Mouse (Mus musculus) c-Kit-positive CD71-positive TER-119-positive erythroid progenitor cells, embryonic 14.5 days (primary cell): ENCODE results near the gene Prelp.
A peak's percentile ranks its signal among the peaks of the same experiment; 100 is the strongest.
"Not testable (repeated sequence)": the region's sequence is repeated elsewhere in the genome, so short reads cannot be mapped to it uniquely, and the experiment has no call there.

Source experiments
- DNase-seq: peaks from one replicate; pipeline ENCODE4 v3.0.0-alpha.2; 2013; ENCODE audit warnings: low spot score

Gene Prelp

GRCm38 (mm10) chr1:133921304-133921751, at the start of gene Prelp:
Gene Prelp, minus strand, starts transcription at chr1:133921414.
- no peak for DNase-seq

DNA sequence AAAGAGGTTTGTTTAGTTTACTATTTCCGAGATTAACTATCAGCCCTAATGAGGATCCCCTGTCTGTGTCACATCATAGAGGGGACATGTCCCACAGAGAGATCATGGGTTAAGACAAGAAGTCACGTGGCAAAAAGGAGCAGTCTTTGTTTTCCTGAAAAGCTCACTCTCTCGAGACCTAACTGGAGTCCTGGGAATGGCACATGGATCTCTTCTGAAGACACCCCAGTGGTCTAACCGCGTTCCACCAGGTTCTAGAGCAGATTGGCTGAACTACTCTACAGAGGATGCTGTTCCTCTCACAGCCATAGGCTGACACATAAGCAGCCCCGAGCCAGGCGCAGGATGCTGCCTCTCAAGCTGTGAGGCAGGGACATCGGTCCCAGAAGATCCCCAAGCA, 48.2 kb upstream of the Prelp start:
- no peak for DNase-seq

GRCm38 (mm10) chr1:133968788-133969325, 47.6 kb upstream of the Prelp start:
- no peak for DNase-seq

DNA sequence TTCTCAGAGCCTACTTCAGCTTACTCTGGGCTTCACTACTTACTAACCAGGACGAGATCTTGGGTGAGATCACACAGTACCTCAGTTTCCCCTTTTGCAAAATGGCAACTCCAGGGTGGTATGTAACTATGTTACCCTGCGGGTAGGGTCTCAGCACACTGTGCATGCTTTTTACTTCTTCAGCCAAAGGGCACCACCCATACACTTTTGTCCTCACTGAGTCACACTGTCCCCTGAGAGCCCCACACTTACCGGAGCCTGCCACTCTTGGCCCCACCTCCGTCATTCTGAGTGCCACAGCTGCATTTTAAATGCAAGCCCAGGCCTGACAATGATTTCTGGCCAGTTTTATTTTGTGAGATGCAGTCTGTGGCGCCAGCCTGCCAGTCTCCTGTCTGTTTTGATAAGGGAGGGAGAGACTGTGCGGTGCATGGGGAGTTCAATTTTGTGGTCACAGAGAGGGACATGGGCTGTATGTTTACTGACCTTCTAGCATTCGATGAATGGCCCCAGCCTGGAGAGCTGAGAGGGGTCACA, 46.3 kb upstream of the Prelp start:
- no peak for DNase-seq

GRCm38 (mm10) chr1:133966044-133966443, 44.8 kb upstream of the Prelp start:
- no peak for DNase-seq

DNA sequence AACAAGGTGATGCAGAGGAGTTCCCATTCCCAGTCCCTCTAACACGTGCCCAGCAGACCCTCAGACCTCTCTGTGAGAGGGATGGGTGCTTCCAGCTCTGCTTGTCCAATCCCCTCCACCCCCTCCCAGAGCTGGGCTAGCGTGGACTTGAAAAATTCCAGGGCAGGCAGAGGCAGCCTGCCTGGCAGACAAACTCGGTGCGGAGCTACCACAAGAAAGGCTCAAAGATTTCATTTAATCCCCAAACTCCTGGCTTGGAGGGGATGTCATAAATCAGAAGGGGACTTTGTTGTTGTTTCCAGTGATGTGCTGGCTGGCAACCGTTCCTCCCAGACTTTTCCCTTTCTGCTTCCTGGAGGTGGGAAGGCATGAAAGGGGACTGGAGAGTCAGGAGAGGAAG, 44.1 kb upstream of the Prelp start:
- no peak for DNase-seq

GRCm38 (mm10) chr1:133964742-133965141, 43.5 kb upstream of the Prelp start:
- DNase-seq = no peak

DNA sequence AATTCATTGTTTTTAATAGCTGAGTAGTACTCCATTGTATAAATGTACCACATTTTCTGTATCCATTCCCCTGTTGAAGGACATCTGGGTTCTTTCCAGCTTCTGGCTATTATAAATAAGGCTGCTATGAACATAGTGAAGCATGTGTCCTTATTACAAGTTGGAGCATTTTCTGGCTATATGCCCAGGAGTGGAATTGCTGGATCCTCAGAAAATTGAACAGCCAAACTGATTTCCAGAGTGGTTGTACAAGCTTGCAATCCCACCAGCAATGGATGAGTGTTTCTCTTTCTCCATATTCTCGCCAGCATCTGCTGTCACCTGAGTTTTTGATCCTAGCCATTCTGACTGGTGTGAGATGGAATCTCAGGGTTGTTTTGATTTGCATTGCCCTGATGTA, 42.4 kb upstream of the Prelp start:
- DNase-seq = not testable (repeated sequence)

DNA sequence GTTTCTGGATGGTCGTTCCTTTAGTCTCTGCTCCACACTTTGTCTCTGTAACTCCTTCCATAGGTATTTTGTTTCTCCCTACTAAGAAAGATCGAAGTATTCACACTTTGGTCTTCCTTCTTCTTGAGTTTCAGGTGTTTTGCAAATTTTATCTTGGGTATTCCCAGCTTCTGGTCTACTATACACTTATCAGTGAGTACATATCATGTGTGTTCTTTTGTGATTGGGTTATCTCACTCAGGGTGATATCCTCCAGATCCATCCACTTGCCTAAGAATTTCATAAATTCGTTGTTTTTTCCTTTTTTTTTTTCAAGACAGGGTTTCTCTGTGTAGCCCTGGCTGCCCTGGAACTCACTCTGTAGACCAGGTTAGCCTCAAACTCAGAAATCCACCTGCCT, 41.9 kb upstream of the Prelp start:
- DNase-seq = not testable (repeated sequence)

GRCm38 (mm10) chr1:133961281-133962134, 40.3 kb upstream of the Prelp start:
- no peak for DNase-seq

- no peak for DNase-seq
These were observed 38.3 kb upstream of the Prelp start for GRCm38 (mm10) chr1:133959521-133959920.

DNA sequence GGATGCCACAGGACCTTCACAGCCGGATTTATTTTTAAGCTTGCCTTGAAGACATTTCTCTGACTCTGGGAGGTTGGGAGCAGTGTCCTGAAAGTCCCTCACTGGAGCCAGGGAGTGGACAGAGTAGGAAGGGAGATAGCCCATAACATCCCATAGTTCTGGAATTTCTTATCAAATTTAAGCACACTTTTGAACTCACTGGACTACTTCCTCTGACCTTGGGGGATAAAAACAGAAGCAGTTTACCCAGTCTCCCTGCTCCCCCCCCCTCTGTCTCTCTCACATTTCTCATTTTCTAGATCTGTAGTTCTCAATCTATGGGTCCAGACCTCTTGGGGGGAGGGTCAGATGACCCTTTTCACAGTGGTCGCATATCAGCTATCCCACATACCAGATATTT, 32.8 kb upstream of the Prelp start:
- no peak for DNase-seq

DNA sequence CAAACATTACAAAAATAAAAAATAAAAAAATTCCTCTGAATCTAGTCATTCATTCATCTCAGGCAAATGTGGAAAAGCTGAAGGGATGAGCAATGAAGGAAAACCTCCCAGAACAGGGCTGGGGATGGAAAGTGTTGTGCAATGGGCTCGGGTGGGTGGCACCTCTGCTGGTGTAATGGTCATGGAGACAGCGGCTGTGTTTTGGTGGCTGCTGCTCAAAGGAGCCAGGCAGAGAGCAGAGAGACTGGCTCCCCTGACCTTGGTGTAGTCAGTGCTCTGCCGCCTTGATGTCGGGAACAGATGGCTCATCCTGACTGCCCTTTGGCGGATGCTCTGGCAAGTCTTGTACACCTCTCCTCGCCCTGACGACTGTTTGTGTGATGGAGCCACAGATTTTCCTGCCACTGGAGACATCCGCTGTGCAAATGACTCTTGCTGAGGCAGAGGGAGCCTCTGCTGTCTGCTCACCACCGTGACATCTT, 32.1 kb upstream of the Prelp start:
- no peak for DNase-seq

DNA sequence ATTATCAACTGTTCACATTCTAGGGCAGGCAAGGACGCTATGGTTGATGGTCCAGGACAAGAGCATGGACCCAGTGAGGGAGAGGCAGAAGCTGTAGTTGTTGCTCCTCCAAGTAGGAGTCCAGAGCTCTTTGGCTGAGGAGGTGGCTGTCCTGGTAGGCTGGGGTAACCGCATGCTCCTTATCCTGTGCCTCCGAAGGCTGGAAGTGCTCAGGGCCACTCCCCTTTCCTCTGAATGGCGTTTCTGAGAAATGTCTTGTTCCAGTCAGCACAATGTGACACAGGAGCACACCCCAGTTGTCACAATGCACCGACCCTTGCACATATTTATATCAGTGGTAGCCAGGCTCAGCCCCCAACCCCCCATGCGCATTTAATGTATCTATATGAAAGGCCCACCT, 30.4 kb upstream of the Prelp start:
- DNase-seq = peak; percentile 75

- DNase-seq = peak; percentile 53
These were observed 29.0 kb upstream of the Prelp start for GRCm38 (mm10) chr1:133950061-133950782.

- DNase-seq = no peak
These were observed 23.9 kb upstream of the Prelp start for GRCm38 (mm10) chr1:133945106-133945505.

- DNase-seq = no peak
These were observed 20.7 kb upstream of the Prelp start for GRCm38 (mm10) chr1:133941904-133942303.

GRCm38 (mm10) chr1:133941158-133941860, 20.1 kb upstream of the Prelp start:
- no peak for DNase-seq

DNA sequence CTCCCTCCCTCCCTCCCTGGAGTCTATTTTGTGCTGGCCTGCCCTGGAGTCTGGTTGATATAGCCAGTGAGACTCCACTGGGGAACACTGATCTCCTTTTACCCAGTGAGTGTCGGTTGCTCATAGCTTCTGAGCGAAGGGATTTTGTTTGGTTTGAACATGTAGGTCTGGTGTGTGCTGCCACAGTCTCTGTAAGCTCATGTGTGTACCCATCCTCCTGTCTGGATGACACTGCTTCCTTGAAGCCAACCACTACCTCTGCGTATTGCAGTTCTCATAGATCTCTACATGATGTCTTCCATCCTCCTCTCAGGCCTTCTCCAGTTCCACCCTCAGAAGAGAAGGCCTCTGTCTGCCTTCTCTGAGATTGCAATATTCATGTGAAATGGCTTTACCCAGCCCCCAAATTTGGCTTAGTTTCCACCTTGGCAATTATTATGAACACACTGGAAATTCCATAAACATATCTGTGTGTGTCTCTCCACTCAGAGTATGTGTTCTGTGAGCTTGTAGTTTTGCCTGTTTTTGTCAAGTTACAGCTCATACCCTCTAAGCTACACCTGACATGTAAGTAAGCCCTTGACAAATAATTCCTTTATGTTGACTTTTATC, 19.4 kb upstream of the Prelp start:
- DNase-seq = no peak

GRCm38 (mm10) chr1:133939708-133940107, 18.5 kb upstream of the Prelp start:
- no peak for DNase-seq

DNA sequence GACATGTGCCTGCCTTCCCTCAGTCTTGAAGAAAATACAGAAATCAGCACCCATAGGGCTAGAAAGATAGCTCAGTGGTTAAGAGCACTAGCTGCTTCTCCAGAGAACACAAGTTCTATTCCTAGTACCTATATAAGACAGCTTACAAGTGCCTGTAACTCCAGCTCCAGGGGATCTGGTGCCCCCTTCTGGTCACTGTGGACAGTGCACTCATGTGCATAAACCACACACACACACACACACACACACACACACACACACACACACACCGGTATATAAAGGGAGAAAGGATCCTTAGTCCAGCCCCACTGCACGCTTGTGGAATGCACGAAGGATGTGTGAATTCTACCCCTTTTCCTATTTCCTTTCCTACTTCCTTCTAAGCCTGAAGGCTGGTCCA, 15.0 kb upstream of the Prelp start:
- no peak for DNase-seq
